Mouse (Mus musculus): ENCODE data around the gene Zbtb5. TPM values are rescaled to one million over a fixed set of nuclear protein-coding genes. Genes with fewer than 3 reads are reported as not detected.

The Zbtb5 gene
- total and polyA plus RNA-seq, 3 experiments = 9.1 to 10.2 TPM; not detected in 1

GRCm38 (mm10) chr4:45047956-45048355 lies 35.7 kb upstream of the Zbtb5 start:
- no peak for DNase-seq (ENCODE audit: low read depth, low spot score)
- H3K4me1 ChIP-seq (ENCODE audit: control insufficient read depth in 1 of 2, insufficient read depth in 2 of 2, low read length in 2 of 2) = no peaks in the 10 kb centered on the region; a peak in 1 of 4 replicates
- H3K9ac ChIP-seq (ENCODE audit: control insufficient read depth, low read depth, low read length, poor library complexity, severe bottlenecking) = no peak overlapping the region
- no peaks in the 10 kb centered on the region for H3K9me3 ChIP-seq (replicated peaks; ENCODE audit: insufficient read depth, low read length)
- no peaks in the 10 kb centered on the region for H3K79me2 ChIP-seq (ENCODE audit: control insufficient read depth, insufficient read depth, low read length, poor library complexity)
- no peaks in the 10 kb centered on the region for H3K36me3 ChIP-seq (ENCODE audit: control insufficient read depth in 1 of 2, insufficient read depth in 2 of 2, low read length in 2 of 2)
- H3K27ac ChIP-seq (ENCODE audit: control insufficient read depth, low read depth, low read length) = no peak overlapping the region
- no peak overlapping the region for H3K4me3 ChIP-seq (ENCODE audit: control insufficient read depth in 1 of 2, insufficient read depth in 1 of 2, low read depth in 2 of 2, low read length in 2 of 2)
- H3K27me3 ChIP-seq (ENCODE audit: control insufficient read depth in 1 of 2, insufficient read depth in 2 of 2, low read length in 2 of 2) = no peaks in the 10 kb centered on the region
- no peak for TF ChIP-seq ELF1 (IDR thresholded peaks at IDR 0.05; ENCODE audit: low read depth, low read length)
- TF ChIP-seq TBP (IDR thresholded peaks at IDR 0.05; ENCODE audit: low read depth, low read length) = no peak

DNA sequence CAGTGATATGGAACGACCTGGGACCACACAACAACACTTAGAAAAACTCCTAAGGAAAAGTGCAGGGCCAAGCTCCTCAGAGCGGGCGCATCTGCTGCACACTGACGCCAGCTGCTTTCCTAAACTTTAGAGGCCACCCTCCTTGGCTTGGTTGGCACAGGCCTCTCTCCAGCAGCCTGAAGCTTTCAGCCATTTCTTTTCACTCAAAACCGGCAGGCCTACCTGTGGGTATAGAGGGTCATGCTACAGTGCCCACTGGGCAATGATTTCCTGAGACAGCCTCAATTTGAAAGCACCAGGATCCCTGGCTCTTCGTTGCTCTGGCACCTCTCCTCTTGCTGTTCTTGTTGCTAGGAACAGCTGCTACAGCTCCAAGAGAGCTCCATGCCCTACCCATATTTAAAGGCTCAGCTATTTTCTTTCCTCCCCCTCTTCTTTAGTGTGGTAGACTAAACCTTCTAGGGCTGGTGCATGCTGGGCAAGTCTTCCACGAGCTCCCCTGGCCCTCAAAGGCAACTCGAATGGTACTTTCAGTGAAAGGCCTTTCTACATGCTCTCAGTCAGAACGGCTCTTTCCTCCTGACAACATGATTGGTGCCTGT lies 35.2 kb upstream of the Zbtb5 start:
- Histone ChIP-seq H3K79me2 (ENCODE audit: control insufficient read depth, insufficient read depth, low read length, poor library complexity) (no peaks in the 10 kb centered on the region), H3K9ac (ENCODE audit: control insufficient read depth, low read depth, low read length, poor library complexity, severe bottlenecking) (no peak overlapping the region), H3K4me3 (ENCODE audit: control insufficient read depth in 1 of 2, insufficient read depth in 1 of 2, low read depth in 2 of 2, low read length in 2 of 2) (no peak overlapping the region), H3K9me3 (replicated peaks; ENCODE audit: insufficient read depth, low read length) (no peaks in the 10 kb centered on the region), H3K36me3 (ENCODE audit: control insufficient read depth in 1 of 2, insufficient read depth in 2 of 2, low read length in 2 of 2) (no peaks in the 10 kb centered on the region), H3K27me3 (ENCODE audit: control insufficient read depth in 1 of 2, insufficient read depth in 2 of 2, low read length in 2 of 2) (no peaks in the 10 kb centered on the region), H3K4me1 (ENCODE audit: control insufficient read depth in 1 of 2, insufficient read depth in 2 of 2, low read length in 2 of 2) (no peaks in the 10 kb centered on the region), H3K27ac (ENCODE audit: control insufficient read depth, low read depth, low read length) (no peak overlapping the region)
- TF ChIP-seq ETS1 (IDR thresholded peaks at IDR 0.05; ENCODE audit: low read depth, low read length) = no peak
- no peak for TF ChIP-seq USF1 (IDR thresholded peaks at IDR 0.05; ENCODE audit: low read depth, low read length)
- no peak for TF ChIP-seq POLR2AphosphoS5 (IDR thresholded peaks at IDR 0.05; ENCODE audit: borderline replicate concordance, low read depth, low read length)
- TF ChIP-seq CHD2 (IDR thresholded peaks at IDR 0.05; ENCODE audit: low read length) = no peak
- TF ChIP-seq E2F4 (IDR thresholded peaks at IDR 0.05; ENCODE audit: borderline replicate concordance, low read depth, low read length) = no peak
- no peak for TF ChIP-seq TBP (IDR thresholded peaks at IDR 0.05; ENCODE audit: low read depth, low read length)
- no peak for TF ChIP-seq TCF12 (IDR thresholded peaks at IDR 0.05; ENCODE audit: low read depth, low read length)
- no peak for TF ChIP-seq ZNF384 (IDR thresholded peaks at IDR 0.05; ENCODE audit: low read depth, low read length)
- no peak for TF ChIP-seq ZMIZ1 (IDR thresholded peaks at IDR 0.05; ENCODE audit: low read depth, low read length)
- no peak for TF ChIP-seq ELF1 (IDR thresholded peaks at IDR 0.05; ENCODE audit: low read depth, low read length)
- TF ChIP-seq NRF1 (IDR thresholded peaks at IDR 0.05; ENCODE audit: insufficient read depth, low read depth, low read length, poor library complexity, severe bottlenecking) = no peak
- TF ChIP-seq ZC3H11A (IDR thresholded peaks at IDR 0.05; ENCODE audit: low read depth, low read length) = no peak
- no peak for TF ChIP-seq MYC (IDR thresholded peaks at IDR 0.05; ENCODE audit: low read depth, low read length)
- no peak for TF ChIP-seq UBTF (IDR thresholded peaks at IDR 0.05; ENCODE audit: borderline replicate concordance, insufficient read depth, low read depth, low read length)
- no peak for TF ChIP-seq KAT2A (conservative IDR thresholded peaks at IDR 0.05; ENCODE audit: low read depth, low read length)
- TF ChIP-seq USF2 (IDR thresholded peaks at IDR 0.05; ENCODE audit: borderline replicate concordance in 1 of 2, insufficient read depth in 1 of 2, low read depth in 1 of 2, low read length in 2 of 2) = no peak
- no peak for TF ChIP-seq BHLHE40 (IDR thresholded peaks at IDR 0.05; ENCODE audit: borderline replicate concordance, low read depth, low read length)
- TF ChIP-seq POLR2AphosphoS2 (IDR thresholded peaks at IDR 0.05; ENCODE audit: low read length) = no peak
- no peak for DNase-seq (ENCODE audit: low read depth, low spot score)
